Mouse (Mus musculus) gastrocnemius, adult 8-10 months (tissue): ENCODE measurements around the gene Haus5. TPM values are rescaled to one million over a fixed set of nuclear protein-coding genes. Genes with fewer than 3 reads are reported as not detected.

Source experiments
- DNase-seq, 2 experiments: peaks; one replicate each; pipeline ENCODE4 v3.0.0; 2022; ENCODE audit warnings: low spot score in 2 of 2
- total RNA-seq, 4 experiments: library from RNA; stranded (reverse); gene quantifications; 2 replicates each; pipeline ENCODE4 v1.2.4; 2022

Haus5 gene
- total RNA-seq, 4 experiments from 2014 or later = 2.0 to 4.3 (median 4.0) TPM

- DNase-seq = no peak
Observed at GRCm38 (mm10) chr7:30626647-30627046, 38.1 kb downstream of the Haus5 start.

GRCm38 (mm10) chr7:30625530-30626384 is 39.0 kb downstream of the Haus5 start, which contains the start of gene Cox6b1:
Gene Cox6b1, minus strand, starts transcription at chr7:30626151.
- peak; percentile 70 to 81 for DNase-seq

- DNase-seq = no peak
Observed at GRCm38 (mm10) chr7:30619202-30619601, 45.6 kb downstream of the Haus5 start.

- no peak for DNase-seq
Observed at GRCm38 (mm10) chr7:30618658-30619057, 46.1 kb downstream of the Haus5 start.

- DNase-seq = no peak
Observed at GRCm38 (mm10) chr7:30615049-30615760, 49.6 kb downstream of the Haus5 start.

- no peak for DNase-seq
Observed at GRCm38 (mm10) chr7:30614454-30614853, 50.3 kb downstream of the Haus5 start.

- DNase-seq = peak; percentile 27 to 33
Observed at GRCm38 (mm10) chr7:30613529-30614112, 51.2 kb downstream of the Haus5 start.

GRCm38 (mm10) chr7:30612654-30613402 is 52.0 kb downstream of the Haus5 start, which contains the start of gene Upk1a:
Gene Upk1a, minus strand, starts transcription at chr7:30612847.
- DNase-seq = no peak

- no peak for DNase-seq
Observed at GRCm38 (mm10) chr7:30610043-30610442, 54.8 kb downstream of the Haus5 start.

GRCm38 (mm10) chr7:30608476-30608875 is 56.3 kb downstream of the Haus5 start:
- DNase-seq = no peak

- DNase-seq = no peak
Observed at GRCm38 (mm10) chr7:30607706-30608309, 57.0 kb downstream of the Haus5 start.

GRCm38 (mm10) chr7:30604944-30605343 is 59.9 kb downstream of the Haus5 start:
- DNase-seq = no peak

- no peak for DNase-seq
Observed at GRCm38 (mm10) chr7:30604424-30604823, 60.4 kb downstream of the Haus5 start.

Other genes starting within 250 kb of the Haus5 start
- gene Hcst, start 245.1 kb downstream of the Haus5 start, total RNA-seq = not detected
- under 1 TPM in 1 of 4 experiments, not detected in 3; 0.40 TPM for gene Nfkbid, start 243.3 kb downstream of the Haus5 start, total RNA-seq
- gene Aplp1, start 219.5 kb downstream of the Haus5 start, total RNA-seq = 1 to 10 TPM in 1 of 4 experiments, under 1 TPM in 3; 0.46 to 1.5 (median 0.71) TPM
- not detected for gene Kirrel2, start 207.3 kb downstream of the Haus5 start, total RNA-seq
- not detected for gene Nphs1, start 206.7 kb downstream of the Haus5 start, total RNA-seq
- not detected for gene Prodh2, start 171.4 kb downstream of the Haus5 start, total RNA-seq
- gene Arhgap33, start 129.9 kb downstream of the Haus5 start, total RNA-seq = under 1 TPM; 0.09 to 0.72 (median 0.27) TPM
- gene Hspb6, start 112.8 kb downstream of the Haus5 start, total RNA-seq = 1,000 to 10,000 TPM in 3 of 4 experiments, 100 to 1,000 TPM in 1; 959 to 1,157 (median 1,030) TPM
- 1 to 10 TPM; 2.6 to 6.2 (median 3.7) TPM for gene Proser3, start 112.7 kb downstream of the Haus5 start, total RNA-seq
- 10 to 100 TPM in 3 of 4 experiments, 1 to 10 TPM in 1; 8.1 to 12.4 (median 11.0) TPM for gene Lin37, start 105.2 kb downstream of the Haus5 start, total RNA-seq
- 10 to 100 TPM; 53.4 to 57.5 (median 56.9) TPM for gene U2af1l4, start 101.7 kb downstream of the Haus5 start, total RNA-seq
- 1 to 10 TPM in 3 of 4 experiments, under 1 TPM in 1; 0.56 to 1.9 (median 1.5) TPM for gene Gm49396, start 101.7 kb downstream of the Haus5 start, total RNA-seq
- gene Psenen, start 101.4 kb downstream of the Haus5 start, total RNA-seq = 100 to 1,000 TPM; 140 to 149 (median 146) TPM
- gene Igflr1, start 99.6 kb downstream of the Haus5 start, total RNA-seq = under 1 TPM; 0.31 to 0.85 (median 0.65) TPM
- 10 to 100 TPM; 10.9 to 15.2 (median 13.0) TPM for gene Kmt2b, start 76.3 kb downstream of the Haus5 start, total RNA-seq
- gene Zbtb32, start 66.1 kb downstream of the Haus5 start, total RNA-seq = not detected
- under 1 TPM in 1 of 4 experiments, not detected in 3; 0.20 TPM for gene Upk1a, start 52.1 kb downstream of the Haus5 start, total RNA-seq
- gene Cox6b1, start 38.8 kb downstream of the Haus5 start, total RNA-seq = 1,000 to 10,000 TPM; 1,165 to 1,556 (median 1,355) TPM
- not detected for gene Etv2, start 29.1 kb downstream of the Haus5 start, total RNA-seq
- 10 to 100 TPM; 35.6 to 41.1 (median 38.5) TPM for gene Rbm42, start 14.7 kb downstream of the Haus5 start, total RNA-seq
- gene Pmis2, start 6.6 kb upstream of the Haus5 start, total RNA-seq = 1 to 10 TPM; 1.9 to 3.4 (median 2.9) TPM
- not detected for gene 2200002J24Rik, start 33.9 kb upstream of the Haus5 start, total RNA-seq
- 1 to 10 TPM in 1 of 4 experiments, under 1 TPM in 1, not detected in 2; 0.31 to 1.4 TPM for gene Atp4a, start 47.2 kb upstream of the Haus5 start, total RNA-seq
- 100 to 1,000 TPM; 215 to 260 (median 249) TPM for gene Tmem147, start 64.5 kb upstream of the Haus5 start, total RNA-seq
- gene Gapdhs, start 78.7 kb upstream of the Haus5 start, total RNA-seq = not detected
- 1 to 10 TPM in 2 of 4 experiments, under 1 TPM in 2; 0.53 to 2.0 (median 1.4) TPM for gene Sbsn, start 86.5 kb upstream of the Haus5 start, total RNA-seq
- gene Dmkn, start 98.8 kb upstream of the Haus5 start, total RNA-seq = 1 to 10 TPM in 1 of 4 experiments, under 1 TPM in 1, not detected in 2; 0.48 to 1.0 TPM
- gene Krtdap, start 122.9 kb upstream of the Haus5 start, total RNA-seq = 1 to 10 TPM in 3 of 4 experiments, not detected in 1; 1.7 to 3.5 (median 2.0) TPM
- gene Ffar2, start 158.8 kb upstream of the Haus5 start, total RNA-seq = 1 to 10 TPM in 2 of 4 experiments, under 1 TPM in 1, not detected in 1; 0.21 to 1.2 (median 1.2) TPM
- not detected for gene Ffar3, start 191.2 kb upstream of the Haus5 start, total RNA-seq
- gene Ffar1, start 196.6 kb upstream of the Haus5 start, total RNA-seq = not detected
- gene Cd22, start 215.3 kb upstream of the Haus5 start, total RNA-seq = not detected
- gene Mag, start 249.9 kb upstream of the Haus5 start, total RNA-seq = under 1 TPM in 3 of 4 experiments, not detected in 1; 0.47 to 0.65 (median 0.56) TPM